Mouse (Mus musculus) urinary bladder, postnatal 14 days (tissue): Measurements from ENCODE around the gene Gm10750.
"Not testable (repeated sequence)": the region's sequence is repeated elsewhere in the genome, so short reads cannot be mapped to it uniquely, and the experiment has no call there.

Experiments
- DNase-seq: peaks from one replicate; pipeline ENCODE4 v3.0.0; 2021; ENCODE audit warnings: low spot score

Gene Gm10750

GRCm38 (mm10) chr2:149017137-149017536 lies at the start of gene Gm10750:
Gene Gm10750, minus strand, starts transcription at chr2:149017237.
- DNase-seq, result not testable (repeated sequence)

- no peak for DNase-seq
These were observed 12.2 kb downstream of the Gm10750 start for GRCm38 (mm10) chr2:149004826-149005225.

- DNase-seq, result no peak
These were observed 13.9 kb downstream of the Gm10750 start, which contains the start of gene Gm1330 for GRCm38 (mm10) chr2:149003151-149003550. Gene Gm1330, minus strand, starts transcription at chr2:149003251.

- no peak for DNase-seq
These were observed 21.9 kb downstream of the Gm10750 start for GRCm38 (mm10) chr2:148995133-148995532.
